Mouse (Mus musculus) kidney, postnatal 10 days (tissue): ENCODE measurements around the gene Fbxo21.

Experiments used
- DNase-seq: peaks from one replicate; pipeline ENCODE4 v3.0.0; 2021; ENCODE audit warnings: mixed read lengths

Gene Fbxo21

GRCm38 (mm10) chr5:117976657-117977500 is at the start of gene Fbxo21:
TSS of gene Fbxo21 (plus strand) at chr5:117976730.
- DNase-seq = peak; percentile 99

- DNase-seq = no peak
Observed at GRCm38 (mm10) chr5:117928553-117928952, 48.0 kb upstream of the Fbxo21 start.

- DNase-seq = no peak
Observed at GRCm38 (mm10) chr5:117932222-117932621, 44.3 kb upstream of the Fbxo21 start.

- peak; percentile 94 for DNase-seq
Observed at GRCm38 (mm10) chr5:117932862-117933261, 43.7 kb upstream of the Fbxo21 start.

GRCm38 (mm10) chr5:117936346-117936745 is 40.2 kb upstream of the Fbxo21 start:
- DNase-seq = no peak

- DNase-seq = no peak
Observed at GRCm38 (mm10) chr5:117937186-117937585, 39.3 kb upstream of the Fbxo21 start.

- peak; percentile 74 for DNase-seq
Observed at GRCm38 (mm10) chr5:117938182-117938581, 38.3 kb upstream of the Fbxo21 start.

GRCm38 (mm10) chr5:117939402-117939801 is 37.1 kb upstream of the Fbxo21 start:
- no peak for DNase-seq

GRCm38 (mm10) chr5:117941552-117941951 is 35.0 kb upstream of the Fbxo21 start:
- no peak for DNase-seq

- peak; percentile 64 for DNase-seq
Observed at GRCm38 (mm10) chr5:117946605-117947004, 29.9 kb upstream of the Fbxo21 start.

GRCm38 (mm10) chr5:117949393-117949792 is 27.1 kb upstream of the Fbxo21 start:
- DNase-seq = no peak

- no peak for DNase-seq
Observed at GRCm38 (mm10) chr5:117953893-117954292, 22.6 kb upstream of the Fbxo21 start.

- no peak for DNase-seq
Observed at GRCm38 (mm10) chr5:117954429-117954828, 22.1 kb upstream of the Fbxo21 start.

GRCm38 (mm10) chr5:117955675-117956420 is 20.7 kb upstream of the Fbxo21 start:
- peak; percentile 47 for DNase-seq

- peak; percentile 72 for DNase-seq
Observed at GRCm38 (mm10) chr5:117964750-117965149, 11.8 kb upstream of the Fbxo21 start.

- no peak for DNase-seq
Observed at GRCm38 (mm10) chr5:117966956-117967355, 9.6 kb upstream of the Fbxo21 start.

- no peak for DNase-seq
Observed at GRCm38 (mm10) chr5:117967659-117968069, 8.9 kb upstream of the Fbxo21 start.

GRCm38 (mm10) chr5:117969681-117970427 is 6.7 kb upstream of the Fbxo21 start:
- DNase-seq = no peak

- no peak for DNase-seq
Observed at GRCm38 (mm10) chr5:117976263-117976656, 270 bp upstream of the Fbxo21 start.

- peak; percentile 51 for DNase-seq
Observed at GRCm38 (mm10) chr5:117977501-117978158, 1.1 kb downstream of the Fbxo21 start.

- DNase-seq = no peak
Observed at GRCm38 (mm10) chr5:117978159-117978697, 1.7 kb downstream of the Fbxo21 start.

- DNase-seq = no peak
Observed at GRCm38 (mm10) chr5:117979082-117979481, 2.6 kb downstream of the Fbxo21 start.
